Mouse (Mus musculus) hindbrain, embryonic 11.5 days (tissue): ENCODE results near the gene Cdc14a. TPM values are rescaled to one million over a fixed set of nuclear protein-coding genes. Genes with fewer than 3 reads are reported as not detected.
"Not testable (repeated sequence)": the region's sequence is repeated elsewhere in the genome, so short reads cannot be mapped to it uniquely, and the experiment has no call there.

Experiments used
- ATAC-seq: fragments of 200-750 bp; cut with Nextera tagmentation; 2 replicates; pipeline ENCODE4 v1.8.0; 2017; ENCODE audit warnings: mild to moderate bottlenecking, moderate TSS enrichment, moderate library complexity; ENCODE audit not compliant: low FRiP score
- DNase-seq: peaks from one replicate; pipeline ENCODE4 v3.0.0-alpha.2; 2015; ENCODE audit warnings: low spot score
- H3K27ac ChIP-seq: fragments of 300-500 bp; sonication (generic); 2 replicates; pipeline ENCODE4 v1.5.1; 2014; ENCODE audit warnings: mild to moderate bottlenecking, low read depth, low read length
- H3K27me3 ChIP-seq: fragments of 300-500 bp; sonication (generic); 2 replicates; pipeline ENCODE4 v1.6.1; 2014; ENCODE audit warnings: mild to moderate bottlenecking, low read length, moderate library complexity, mixed read lengths; ENCODE audit not compliant: control insufficient read depth, insufficient read depth
- H3K36me3 ChIP-seq: fragments of 300-500 bp; sonication (generic); 2 replicates; pipeline ENCODE4 v1.6.1; 2014; ENCODE audit warnings: mild to moderate bottlenecking, low read length, moderate library complexity, mixed read lengths; ENCODE audit not compliant: control insufficient read depth, insufficient read depth
- H3K4me1 ChIP-seq: fragments of 300-500 bp; sonication (generic); replicated peaks from 2 replicates; pipeline ENCODE4 v1.6.1; 2014; ENCODE audit warnings: low read length, mixed read lengths; ENCODE audit not compliant: control insufficient read depth, insufficient read depth
- H3K4me2 ChIP-seq: fragments of 300-500 bp; sonication (generic); replicated peaks from 2 replicates; pipeline ENCODE4 v1.6.1; 2014; ENCODE audit warnings: mild to moderate bottlenecking, low read depth, low read length
- H3K4me3 ChIP-seq: fragments of 300-500 bp; sonication (generic); 2 replicates; pipeline ENCODE4 v1.5.1; 2014; ENCODE audit warnings: low read depth, low read length
- H3K9ac ChIP-seq: fragments of 300-500 bp; sonication (generic); 2 replicates; pipeline ENCODE4 v1.6.1; 2014; ENCODE audit warnings: low read depth, low read length
- H3K9me3 ChIP-seq: fragments of 300-500 bp; sonication (generic); 2 replicates; pipeline ENCODE4 v1.6.1; 2016; ENCODE audit warnings: low read length; ENCODE audit not compliant: control insufficient read depth
- WGBS: fragments of 180-500 bp; shearing (Covaris S2); extraction: QIAGEN DNeasy Blood & Tissue Kit; methylation state at CpG from one replicate; pipeline ENCODE4 v1.1.7; 2014; 5-methylcytosine and 5-hydroxymethylcytosine counted together
- polyA plus RNA-seq: library from polyadenylated mRNA; unstranded; fragments of >200 nt; fragmentation: Nextera tagmentation; extraction: Ambion mirVana; gene quantifications from 2 replicates; pipeline ENCODE4 v1.2.1, GENCODE M21; 2014

Cdc14a gene
- polyA plus RNA-seq, 1 experiment from 2014 or later = 14.1 TPM

GRCm38 (mm10) chr3:116347571-116347970, 76.3 kb downstream of the Cdc14a start:
- H3K9me3 ChIP-seq, H3K36me3 ChIP-seq, H3K4me3 ChIP-seq, H3K4me2 ChIP-seq, H3K9ac ChIP-seq, H3K27ac ChIP-seq, ATAC-seq, DNase-seq, H3K27me3 ChIP-seq, H3K4me1 ChIP-seq: not testable (repeated sequence)
- 95% methylated on average over 29 of the region's 29 CpGs for WGBS

- Histone ChIP-seq H3K27me3 (no peaks in the 10 kb centered on the region), H3K4me1 (0 out of 2 replicates have a peak, but pooled peaks cover 3% of the 10 kb centered on the region), H3K9ac (no peak overlapping the region), H3K9me3 (no peaks in the 10 kb centered on the region), H3K36me3 (no peaks in the 10 kb centered on the region), H3K27ac (no peak overlapping the region), H3K4me2 (no peak overlapping the region), H3K4me3 (no peak overlapping the region)
- peak; percentile 11 for DNase-seq
- 58% methylated on average over 11 of the region's 11 CpGs for WGBS
- ATAC-seq = peak; percentile 22; the same call in 1 of the 2 replicates
These were observed 78.6 kb downstream of the Cdc14a start for GRCm38 (mm10) chr3:116345245-116345644.

GRCm38 (mm10) chr3:116342251-116342650, 81.6 kb downstream of the Cdc14a start:
- WGBS = 88% methylated on average over 5 of the region's 5 CpGs
- H3K36me3 ChIP-seq = no peaks in the 10 kb centered on the region
- H3K9me3 ChIP-seq = no peaks in the 10 kb centered on the region
- no peak overlapping the region for H3K9ac ChIP-seq
- DNase-seq (no peak), ATAC-seq (no peak)
- H3K4me2 ChIP-seq = no peak overlapping the region
- 0 out of 2 replicates have a peak, but pooled peaks cover 3% of the 10 kb centered on the region for H3K4me1 ChIP-seq
- H3K4me3 ChIP-seq = no peak overlapping the region
- H3K27ac ChIP-seq = no peak overlapping the region
- no peaks in the 10 kb centered on the region for H3K27me3 ChIP-seq

- Histone ChIP-seq H3K4me3 (no peak overlapping the region), H3K36me3 (no peaks in the 10 kb centered on the region), H3K4me2 (no peak overlapping the region; the same call in 1 of the 2 replicates), H3K27me3 (no peaks in the 10 kb centered on the region), H3K4me1 (0 out of 2 replicates have a peak, but pooled peaks cover 3% of the 10 kb centered on the region), H3K27ac (no peak overlapping the region), H3K9me3 (no peaks in the 10 kb centered on the region), H3K9ac (no peak overlapping the region)
- DNase-seq (peak; percentile 77), ATAC-seq (peak; percentile 55)
- WGBS = 58% methylated on average over 19 of the region's 19 CpGs
These were observed 82.7 kb downstream of the Cdc14a start for GRCm38 (mm10) chr3:116340950-116341624.

GRCm38 (mm10) chr3:116340281-116340680, 83.6 kb downstream of the Cdc14a start:
- Histone ChIP-seq H3K4me2 (no peak overlapping the region), H3K27ac (no peak overlapping the region), H3K36me3 (no peaks in the 10 kb centered on the region), H3K27me3 (no peaks in the 10 kb centered on the region), H3K4me3 (no peak overlapping the region), H3K4me1 (0 out of 2 replicates have a peak, but pooled peaks cover 2% of the 10 kb centered on the region), H3K9ac (no peak overlapping the region), H3K9me3 (no peaks in the 10 kb centered on the region)
- no peak for DNase-seq
- WGBS = 93% methylated on average over 8 of the region's 8 CpGs
- ATAC-seq = no peak

GRCm38 (mm10) chr3:116338616-116339015, 85.2 kb downstream of the Cdc14a start:
- 81% methylated on average over 6 of the region's 6 CpGs for WGBS
- Histone ChIP-seq H3K9me3 (no peaks in the 10 kb centered on the region), H3K36me3 (no peaks in the 10 kb centered on the region), H3K4me3 (no peak overlapping the region), H3K27ac (no peak overlapping the region), H3K27me3 (no peaks in the 10 kb centered on the region), H3K9ac (no peak overlapping the region), H3K4me2 (no peak overlapping the region), H3K4me1 (no peaks in the 10 kb centered on the region)
- ATAC-seq = no peak
- DNase-seq = no peak

GRCm38 (mm10) chr3:116337840-116338239, 86.0 kb downstream of the Cdc14a start:
- H3K9me3 ChIP-seq = no peaks in the 10 kb centered on the region
- no peaks in the 10 kb centered on the region for H3K27me3 ChIP-seq
- no peaks in the 10 kb centered on the region for H3K4me1 ChIP-seq
- no peak overlapping the region for H3K9ac ChIP-seq
- no peak overlapping the region for H3K4me2 ChIP-seq
- 95% methylated on average over 5 of the region's 5 CpGs for WGBS
- no peaks in the 10 kb centered on the region for H3K36me3 ChIP-seq
- ATAC-seq (no peak), DNase-seq (no peak)
- H3K27ac ChIP-seq = no peak overlapping the region
- H3K4me3 ChIP-seq = no peak overlapping the region

GRCm38 (mm10) chr3:116335036-116335435, 88.8 kb downstream of the Cdc14a start:
- DNase-seq (no peak), ATAC-seq (no peak)
- H3K27ac ChIP-seq = no peak overlapping the region
- H3K36me3 ChIP-seq = no peaks in the 10 kb centered on the region
- WGBS = 90% methylated on average over 4 of the region's 4 CpGs
- H3K9me3 ChIP-seq = no peaks in the 10 kb centered on the region
- H3K27me3 ChIP-seq = no peaks in the 10 kb centered on the region
- H3K4me3 ChIP-seq = no peak overlapping the region
- H3K4me1 ChIP-seq = no peaks in the 10 kb centered on the region
- no peak overlapping the region for H3K9ac ChIP-seq
- no peak overlapping the region for H3K4me2 ChIP-seq

- no peak for DNase-seq
- Histone ChIP-seq H3K4me2 (no peak overlapping the region), H3K27ac (no peak overlapping the region), H3K9me3 (no peaks in the 10 kb centered on the region), H3K27me3 (no peaks in the 10 kb centered on the region), H3K4me1 (no peaks in the 10 kb centered on the region), H3K4me3 (no peak overlapping the region), H3K36me3 (no peaks in the 10 kb centered on the region), H3K9ac (no peak overlapping the region)
- 89% methylated on average over 6 of the region's 6 CpGs for WGBS
- ATAC-seq = no peak
These were observed 90.1 kb downstream of the Cdc14a start for GRCm38 (mm10) chr3:116333711-116334110.
